Comparison of ENCODE assay signal across 22 mouse cellular contexts in genomic region chr15:27083596-27083995, GRCm38 (mm10).
DNase-seq lines count a peak whose midpoint lies in the region; ATAC-seq and TF ChIP-seq lines count a peak whose summit lies in the region.
"Had no signal": no experiment of that assay in that cellular context is flagged by ENCODE, and none has a peak within 500 bp of the region (broad histone marks: within the 10 kb centered on the region; RNA-seq: fewer than 3 reads in every experiment).

No protein-coding gene starts in this region.

- DNase-seq in forebrain, postnatal 0 days = no peak
- no peak for DNase-seq in hindbrain, embryonic 11.5 days (ENCODE audit: low spot score)
- peak; percentile 32 for DNase-seq in left cerebral cortex, postnatal 4 days
- no peak for DNase-seq in left cerebral cortex, adult 8-10 months (ENCODE audit: low spot score in 2 of 2)
- peak; percentile 58 for DNase-seq in brain, embryonic 14.5 days (ENCODE audit: low read depth)
- no peak for DNase-seq in urinary bladder, postnatal 4 days (ENCODE audit: low spot score in 2 of 2)
- DNase-seq: adrenal gland, adult 8-10 months; adrenal gland, postnatal 25 days; cerebellum, adult 11 months; cerebellum, adult 2 months; cerebellum, postnatal 25 days; gastrocnemius, postnatal 25 days; kidney, adult 2 months had no signal

- no peak overlapping the region for H3K4me3 ChIP-seq in forebrain, embryonic 15.5 days
- no peak overlapping the region for H3K4me3 ChIP-seq in forebrain, postnatal 0 days (ENCODE audit: low read depth, low read length)
- no peak overlapping the region for H3K4me3 ChIP-seq in hindbrain, embryonic 15.5 days
- no peak overlapping the region for H3K4me3 ChIP-seq in hindbrain, embryonic 11.5 days (ENCODE audit: low read depth, low read length)
- H3K4me3 ChIP-seq: embryonic facial prominence, embryonic 12.5 days; embryonic facial prominence, embryonic 15.5 days; forebrain, embryonic 12.5 days had no signal

- H3K4me1 ChIP-seq in forebrain, embryonic 15.5 days = no peaks in the 10 kb centered on the region
- H3K4me1 ChIP-seq in forebrain, postnatal 0 days (ENCODE audit: insufficient read depth) = no peaks in the 10 kb centered on the region
- H3K4me1 ChIP-seq in hindbrain, embryonic 15.5 days (replicated peaks) = no peaks in the 10 kb centered on the region
- no peaks in the 10 kb centered on the region for H3K4me1 ChIP-seq in hindbrain, embryonic 11.5 days (replicated peaks; ENCODE audit: control insufficient read depth, insufficient read depth, low read length)
- H3K4me1 ChIP-seq: embryonic facial prominence, embryonic 12.5 days; forebrain, embryonic 12.5 days had no signal

- no peak for TF ChIP-seq CTCF in forebrain, postnatal 0 days (IDR thresholded peaks at IDR 0.05; ENCODE audit: low read depth)
- no peak for TF ChIP-seq CTCF in brain, embryonic 14.5 days (IDR thresholded peaks at IDR 0.05; ENCODE audit: borderline replicate concordance, extremely low read depth, insufficient read depth, insufficient read length)

- H3K36me3 ChIP-seq in forebrain, embryonic 15.5 days = no peaks in the 10 kb centered on the region
- no peaks in the 10 kb centered on the region for H3K36me3 ChIP-seq in forebrain, postnatal 0 days (ENCODE audit: insufficient read depth)
- H3K36me3 ChIP-seq in hindbrain, embryonic 15.5 days = no peaks in the 10 kb centered on the region
- H3K36me3 ChIP-seq in hindbrain, embryonic 11.5 days (ENCODE audit: control insufficient read depth, insufficient read depth, low read length) = no peaks in the 10 kb centered on the region
- H3K36me3 ChIP-seq: embryonic facial prominence, embryonic 12.5 days; embryonic facial prominence, embryonic 15.5 days; forebrain, embryonic 12.5 days had no signal

- H3K9me3 ChIP-seq in forebrain, embryonic 15.5 days = no peaks in the 10 kb centered on the region
- no peaks in the 10 kb centered on the region for H3K9me3 ChIP-seq in forebrain, postnatal 0 days (ENCODE audit: low read length)
- H3K9me3 ChIP-seq in hindbrain, embryonic 15.5 days = no peaks in the 10 kb centered on the region
- no peaks in the 10 kb centered on the region for H3K9me3 ChIP-seq in hindbrain, embryonic 11.5 days (ENCODE audit: control insufficient read depth, low read length)
- H3K9me3 ChIP-seq: embryonic facial prominence, embryonic 12.5 days; embryonic facial prominence, embryonic 15.5 days; forebrain, embryonic 12.5 days had no signal

- H3K27me3 ChIP-seq in forebrain, embryonic 15.5 days = no peaks in the 10 kb centered on the region
- H3K27me3 ChIP-seq in forebrain, postnatal 0 days (ENCODE audit: insufficient read depth, low read length) = no peaks in the 10 kb centered on the region
- no peaks in the 10 kb centered on the region for H3K27me3 ChIP-seq in hindbrain, embryonic 15.5 days
- no peaks in the 10 kb centered on the region for H3K27me3 ChIP-seq in hindbrain, embryonic 11.5 days (ENCODE audit: control insufficient read depth, insufficient read depth, low read length)
- H3K27me3 ChIP-seq: embryonic facial prominence, embryonic 12.5 days; embryonic facial prominence, embryonic 15.5 days; forebrain, embryonic 12.5 days had no signal

- 41% methylated on average over 6 of the region's 6 CpGs for WGBS in forebrain, embryonic 15.5 days
- WGBS in forebrain, postnatal 0 days = 45% methylated on average over 6 of the region's 6 CpGs
- 51% methylated on average over 6 of the region's 6 CpGs for WGBS in hindbrain, embryonic 15.5 days
- 66% methylated on average over 6 of the region's 6 CpGs for WGBS in hindbrain, embryonic 11.5 days

- no peak overlapping the region for H3K9ac ChIP-seq in forebrain, embryonic 15.5 days (replicated peaks)
- no peak overlapping the region for H3K9ac ChIP-seq in forebrain, postnatal 0 days
- no peak overlapping the region for H3K9ac ChIP-seq in hindbrain, embryonic 15.5 days
- H3K9ac ChIP-seq in hindbrain, embryonic 11.5 days (ENCODE audit: low read depth, low read length) = no peak overlapping the region
- H3K9ac ChIP-seq: embryonic facial prominence, embryonic 12.5 days; embryonic facial prominence, embryonic 15.5 days; forebrain, embryonic 12.5 days had no signal

- ATAC-seq in forebrain, embryonic 15.5 days (replicated peaks) = peak; percentile 29; the same call in 1 of the 2 replicates
- ATAC-seq in forebrain, postnatal 0 days = no peak
- ATAC-seq in hindbrain, embryonic 15.5 days (ENCODE audit: low FRiP score, low read depth) = peak; percentile 30; the same call in 1 of the 2 replicates
- ATAC-seq in hindbrain, embryonic 11.5 days (ENCODE audit: low FRiP score) = no peak
- ATAC-seq: activated CD4-positive, CD25-positive, alpha-beta regulatory T cell, adult 4 months; CD4-positive, CD25-positive, alpha-beta regulatory T cell, adult 4 months; intestine, postnatal 0 days had no signal

- no peak for TF ChIP-seq POLR2A in brain, embryonic 14.5 days (IDR thresholded peaks at IDR 0.05; ENCODE audit: borderline replicate concordance, extremely low read depth, insufficient read depth, insufficient read length, poor library complexity, severe bottlenecking)

- no peak overlapping the region for H3K27ac ChIP-seq in forebrain, embryonic 15.5 days (replicated peaks)
- no peak overlapping the region for H3K27ac ChIP-seq in forebrain, postnatal 0 days (ENCODE audit: low read depth, low read length)
- no peak overlapping the region for H3K27ac ChIP-seq in hindbrain, embryonic 15.5 days (replicated peaks)
- no peak overlapping the region for H3K27ac ChIP-seq in hindbrain, embryonic 11.5 days (ENCODE audit: low read depth, low read length)
- H3K27ac ChIP-seq: embryonic facial prominence, embryonic 12.5 days; embryonic facial prominence, embryonic 15.5 days; forebrain, embryonic 12.5 days had no signal

- intact Hi-C loops in left cerebral cortex, postnatal 4 days (cut with DNase I) = no loop called here

- H3K4me2 ChIP-seq in forebrain, embryonic 15.5 days (replicated peaks) = no peak overlapping the region
- no peak overlapping the region for H3K4me2 ChIP-seq in forebrain, postnatal 0 days (ENCODE audit: low read depth)
- no peak overlapping the region for H3K4me2 ChIP-seq in hindbrain, embryonic 15.5 days
- no peak overlapping the region for H3K4me2 ChIP-seq in hindbrain, embryonic 11.5 days (replicated peaks; ENCODE audit: low read depth, low read length)
- H3K4me2 ChIP-seq: embryonic facial prominence, embryonic 12.5 days; embryonic facial prominence, embryonic 15.5 days; forebrain, embryonic 12.5 days; heart, embryonic 11.5 days had no signal

Comparison
In these comparisons a context has a peak if more than half of its experiments do, and no peak if none do; other contexts are left out.
1. ATAC-seq: peak in forebrain, embryonic 15.5 days (single experiment) and hindbrain, embryonic 15.5 days (single experiment); none in forebrain, postnatal 0 days (single experiment) and hindbrain, embryonic 11.5 days (single experiment).
2. DNase-seq: peak in left cerebral cortex, postnatal 4 days (single experiment) and brain, embryonic 14.5 days (single experiment); none in forebrain, postnatal 0 days (single experiment), hindbrain, embryonic 11.5 days (single experiment), left cerebral cortex, adult 8-10 months (0 of 2) and urinary bladder, postnatal 4 days (0 of 2).